Mouse (Mus musculus): Measurements from ENCODE around the gene Tob2. TPM values are rescaled to one million over a fixed set of nuclear protein-coding genes. Genes with fewer than 3 reads are reported as not detected.

Gene Tob2
- total and polyA plus RNA-seq, 3 experiments: 5.6 to 25.3 (median 22.0) TPM

DNA sequence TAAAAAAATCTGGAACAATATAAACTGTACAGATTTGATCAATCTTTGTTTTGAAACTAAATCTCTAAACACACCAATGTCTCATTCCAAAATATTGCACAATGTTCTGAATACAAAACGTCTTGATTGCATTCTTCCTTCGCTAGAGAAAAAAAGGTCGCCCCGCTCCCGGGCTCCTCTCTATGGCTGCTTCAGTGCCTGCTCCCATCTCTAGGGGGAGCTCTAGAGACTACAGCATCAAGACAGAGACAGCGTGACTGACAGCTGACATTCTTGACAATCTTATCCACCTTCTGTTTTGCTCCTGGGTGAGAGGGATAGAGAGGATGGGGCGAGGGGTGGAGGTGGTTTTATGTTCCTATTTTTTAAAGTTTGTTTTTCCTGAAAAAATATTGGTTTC, 10.3 kb downstream of the Tob2 start:
- TF ChIP-seq CTCF (conservative IDR thresholded peaks at IDR 0.05 in 1 of 2, IDR thresholded peaks at IDR 0.05 in 1 of 2; ENCODE audit: low read depth in 2 of 2, low read length in 2 of 2) (peak; percentile 57 to 79; a peak in 3 of 4 replicates), POLR2A (IDR thresholded peaks at IDR 0.05; ENCODE audit: low read depth, low read length) (no peak), RCOR1 (conservative IDR thresholded peaks at IDR 0.05; ENCODE audit: low read depth, low read length) (no peak), ZNF384 (IDR thresholded peaks at IDR 0.05; ENCODE audit: low read depth, low read length) (0 out of 2 replicates have a peak, but pooled peaks have one; percentile 18), RAD21 (IDR thresholded peaks at IDR 0.05; ENCODE audit: low read depth, low read length) (peak; percentile 40), SMC3 (IDR thresholded peaks at IDR 0.05; ENCODE audit: low read depth, low read length) (peak; percentile 37), NRF1 (IDR thresholded peaks at IDR 0.05; ENCODE audit: low read depth, low read length) (no peak)
- H3K4me2 ChIP-seq (ENCODE audit: insufficient read depth, low read depth, poor library complexity, severe bottlenecking): no peak overlapping the region
- no peak overlapping the region for H3K27ac ChIP-seq (ENCODE audit: insufficient read depth, low read depth)
- in situ Hi-C loops (cut with MboI; ENCODE audit: low pct_ligation_motif_present, low pct_unique_long_range_greater_than_20kb, low sequenced_read_pairs) (no loop called here), dilution Hi-C loops (cut with MboI; ENCODE audit: extremely low pct_ligation_motif_present, extremely low pct_unique_long_range_greater_than_20kb, low sequenced_read_pairs) (no loop called here)
- no peak overlapping the region for H3K4me3 ChIP-seq (replicated peaks in 1 of 3; ENCODE audit: low read depth in 2 of 3, low read length in 2 of 3, poor library complexity in 1 of 3)
- H3K9ac ChIP-seq (ENCODE audit: insufficient read depth, low read depth): no peak overlapping the region
- peak; percentile 80 for DNase-seq (ENCODE audit: extremely low read depth)
- H3K4me1 ChIP-seq (ENCODE audit: control insufficient read depth in 1 of 2, insufficient read depth in 2 of 2): peaks cover 8 to 39% of the 10 kb centered on the region in 2 experiments
- H3K27me3 ChIP-seq (replicated peaks): no peaks in the 10 kb centered on the region
- peaks cover 11% of the 10 kb centered on the region for H3K79me2 ChIP-seq (replicated peaks; ENCODE audit: control insufficient read depth, extremely low read depth, insufficient read depth, poor library complexity, severe bottlenecking)
- peaks cover 43 to 67% of the 10 kb centered on the region in 2 experiments for H3K36me3 ChIP-seq (replicated peaks in 1 of 2; ENCODE audit: control insufficient read depth in 1 of 2, insufficient read depth in 1 of 2, low read length in 1 of 2)
- no peaks in the 10 kb centered on the region for H3K9me3 ChIP-seq (replicated peaks; ENCODE audit: low read length)

DNA sequence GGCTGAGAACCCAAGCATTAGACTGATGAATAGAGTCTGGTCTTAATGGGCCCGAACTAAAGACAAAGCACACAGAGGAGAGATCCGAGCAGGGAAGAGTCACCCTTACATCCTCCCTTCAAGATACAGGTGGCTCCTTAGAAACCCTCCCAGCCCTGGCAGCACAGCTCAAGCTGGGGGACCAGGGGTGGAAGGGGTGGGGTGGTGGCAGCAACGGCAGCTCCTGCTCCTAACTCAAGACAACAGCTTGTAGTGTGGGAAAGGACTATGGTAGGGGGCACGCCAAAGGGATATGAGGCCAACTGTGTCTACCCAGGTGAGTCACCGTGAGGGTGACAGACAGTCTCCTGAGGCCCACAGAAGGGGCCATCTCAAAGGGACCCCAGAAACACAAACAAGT, 10.7 kb downstream of the Tob2 start:
- in situ Hi-C loops (cut with MboI; ENCODE audit: low pct_ligation_motif_present, low pct_unique_long_range_greater_than_20kb, low sequenced_read_pairs): no loop called here
- TF ChIP-seq MEF2A (IDR thresholded peaks at IDR 0.05; ENCODE audit: borderline replicate concordance, low read depth, low read length): no peak
- TF ChIP-seq CHD2 (IDR thresholded peaks at IDR 0.05; ENCODE audit: low read length): no peak
- TF ChIP-seq RCOR1 (conservative IDR thresholded peaks at IDR 0.05; ENCODE audit: low read depth, low read length): no peak
- no peak for TF ChIP-seq PAX5 (IDR thresholded peaks at IDR 0.05; ENCODE audit: low read length)
- no peak for TF ChIP-seq TCF12 (IDR thresholded peaks at IDR 0.05; ENCODE audit: low read depth, low read length)
- Histone ChIP-seq H3K27me3 (replicated peaks) (no peaks in the 10 kb centered on the region), H3K4me3 (replicated peaks in 1 of 3; ENCODE audit: low read depth in 2 of 3, low read length in 2 of 3, poor library complexity in 1 of 3) (no peak overlapping the region), H3K9ac (ENCODE audit: insufficient read depth, low read depth) (no peak overlapping the region), H3K9me3 (replicated peaks; ENCODE audit: low read length) (no peaks in the 10 kb centered on the region), H3K4me2 (ENCODE audit: insufficient read depth, low read depth, poor library complexity, severe bottlenecking) (no peak overlapping the region), H3K36me3 (replicated peaks in 1 of 2; ENCODE audit: control insufficient read depth in 1 of 2, insufficient read depth in 1 of 2, low read length in 1 of 2) (peaks cover 43 to 63% of the 10 kb centered on the region in 2 experiments), H3K27ac (ENCODE audit: insufficient read depth, low read depth) (no peak overlapping the region), H3K4me1 (ENCODE audit: control insufficient read depth in 1 of 2, insufficient read depth in 2 of 2) (peaks cover 8 to 39% of the 10 kb centered on the region in 2 experiments), H3K79me2 (replicated peaks; ENCODE audit: control insufficient read depth, extremely low read depth, insufficient read depth, poor library complexity, severe bottlenecking) (peaks cover 8% of the 10 kb centered on the region)
- dilution Hi-C loops (cut with MboI; ENCODE audit: extremely low pct_ligation_motif_present, extremely low pct_unique_long_range_greater_than_20kb, low sequenced_read_pairs): no loop called here
- DNase-seq (ENCODE audit: extremely low read depth): no peak

DNA sequence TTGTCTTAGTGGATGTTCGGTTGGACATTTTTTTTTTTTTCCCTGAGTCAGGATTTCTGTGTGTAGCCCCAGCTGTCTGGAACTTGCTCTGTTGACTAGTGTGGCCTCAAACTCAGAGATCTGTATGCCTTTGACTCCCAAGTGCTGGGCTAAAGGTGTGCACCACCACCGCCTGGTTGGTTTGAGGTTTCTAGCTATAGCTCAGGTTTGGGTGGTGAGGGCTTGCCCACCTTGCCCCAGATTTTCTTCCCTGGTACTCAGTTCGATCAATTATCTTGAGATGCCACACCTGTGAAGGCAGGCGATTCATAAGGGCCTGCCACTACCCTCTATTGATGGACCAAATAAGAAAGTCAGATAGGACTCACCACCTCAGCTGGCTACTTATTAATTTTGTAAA, 11.4 kb downstream of the Tob2 start:
- H3K9ac ChIP-seq (ENCODE audit: insufficient read depth, low read depth): no peak overlapping the region
- dilution Hi-C loops (cut with MboI; ENCODE audit: extremely low pct_ligation_motif_present, extremely low pct_unique_long_range_greater_than_20kb, low sequenced_read_pairs): no loop called here
- no peaks in the 10 kb centered on the region for H3K9me3 ChIP-seq (replicated peaks; ENCODE audit: low read length)
- no peak for TF ChIP-seq MYC (IDR thresholded peaks at IDR 0.05; ENCODE audit: low read depth, low read length)
- no peak for TF ChIP-seq ELF1 (IDR thresholded peaks at IDR 0.05; ENCODE audit: low read depth, low read length)
- no peak for TF ChIP-seq USF1 (IDR thresholded peaks at IDR 0.05; ENCODE audit: low read depth, low read length)
- no peak for TF ChIP-seq SIN3A (IDR thresholded peaks at IDR 0.05; ENCODE audit: low read length)
- TF ChIP-seq SMC3 (IDR thresholded peaks at IDR 0.05; ENCODE audit: low read depth, low read length): no peak
- TF ChIP-seq ETS1 (conservative IDR thresholded peaks at IDR 0.05; ENCODE audit: low read depth, low read length): no peak
- no peak for TF ChIP-seq JUND (conservative IDR thresholded peaks at IDR 0.05; ENCODE audit: low read depth, low read length)
- TF ChIP-seq ZNF384 (IDR thresholded peaks at IDR 0.05; ENCODE audit: low read depth, low read length): no peak
- no peak for TF ChIP-seq MAX (IDR thresholded peaks at IDR 0.05; ENCODE audit: low read length)
- no peak for TF ChIP-seq MXI1 (IDR thresholded peaks at IDR 0.05; ENCODE audit: low read depth, low read length)
- TF ChIP-seq ZC3H11A (IDR thresholded peaks at IDR 0.05; ENCODE audit: low read depth, low read length): no peak
- TF ChIP-seq GABPA (IDR thresholded peaks at IDR 0.05; ENCODE audit: insufficient replicate concordance, low read depth, low read length): no peak
- TF ChIP-seq EP300 (IDR thresholded peaks at IDR 0.05; ENCODE audit: low read length): no peak
- no peak for TF ChIP-seq UBTF (IDR thresholded peaks at IDR 0.05; ENCODE audit: low read depth, low read length)
- TF ChIP-seq IRF4 (IDR thresholded peaks at IDR 0.05; ENCODE audit: low read depth, low read length): no peak
- TF ChIP-seq NRF1 (IDR thresholded peaks at IDR 0.05; ENCODE audit: low read depth, low read length): no peak
- H3K27me3 ChIP-seq (replicated peaks): no peaks in the 10 kb centered on the region
- H3K36me3 ChIP-seq (replicated peaks in 1 of 2; ENCODE audit: control insufficient read depth in 1 of 2, insufficient read depth in 1 of 2, low read length in 1 of 2): peaks cover 37 to 56% of the 10 kb centered on the region in 2 experiments
- H3K27ac ChIP-seq (ENCODE audit: insufficient read depth, low read depth): no peak overlapping the region
- H3K4me3 ChIP-seq (replicated peaks in 1 of 3; ENCODE audit: low read depth in 2 of 3, low read length in 2 of 3, poor library complexity in 1 of 3): no peak overlapping the region
- H3K4me1 ChIP-seq (ENCODE audit: control insufficient read depth in 1 of 2, insufficient read depth in 2 of 2): peaks cover 8 to 33% of the 10 kb centered on the region in 2 experiments
- DNase-seq (ENCODE audit: extremely low read depth): no peak
- H3K79me2 ChIP-seq (replicated peaks; ENCODE audit: control insufficient read depth, extremely low read depth, insufficient read depth, poor library complexity, severe bottlenecking): peaks cover 5% of the 10 kb centered on the region
- H3K4me2 ChIP-seq (ENCODE audit: insufficient read depth, low read depth, poor library complexity, severe bottlenecking): no peak overlapping the region
- in situ Hi-C loops (cut with MboI; ENCODE audit: low pct_ligation_motif_present, low pct_unique_long_range_greater_than_20kb, low sequenced_read_pairs): no loop called here

All from CH12.LX (cell line).